Mouse (Mus musculus) liver, postnatal 0 days (tissue): Measurements from ENCODE around the gene Atoh1. TPM values are rescaled to one million over a fixed set of nuclear protein-coding genes. Genes with fewer than 3 reads are reported as not detected.

Experiments
- ATAC-seq: fragments of 200-750 bp; cut with Nextera tagmentation; 2 replicates; pipeline ENCODE4 v1.8.0; 2017; ENCODE audit warnings: mild to moderate bottlenecking, moderate library complexity
- DNase-seq: peaks from one replicate; pipeline ENCODE4 v3.0.0-alpha.2; 2016
- H3K27ac ChIP-seq: fragments of 300-500 bp; sonication (generic); 2 replicates; pipeline ENCODE4 v1.5.1; 2014; ENCODE audit warnings: antibody characterized with exemption, moderate library complexity, mild to moderate bottlenecking, low read depth
- H3K27me3 ChIP-seq: fragments of 300-500 bp; sonication (generic); 2 replicates; pipeline ENCODE4 v1.6.1; 2014; ENCODE audit warnings: low read length, control low read depth, mixed read lengths; ENCODE audit not compliant: insufficient read depth
- H3K36me3 ChIP-seq: fragments of 300-500 bp; sonication (generic); replicated peaks from 2 replicates; pipeline ENCODE4 v1.6.1; 2014; ENCODE audit warnings: mild to moderate bottlenecking, control low read depth, low read length, moderate library complexity, mixed read lengths; ENCODE audit not compliant: insufficient read depth
- H3K4me1 ChIP-seq: fragments of 300-500 bp; sonication (generic); 2 replicates; pipeline ENCODE4 v1.6.1; 2014; ENCODE audit warnings: antibody characterized with exemption, mild to moderate bottlenecking, control low read depth; ENCODE audit not compliant: insufficient read depth
- H3K4me2 ChIP-seq: fragments of 300-500 bp; sonication (generic); 2 replicates; pipeline ENCODE4 v1.6.1; 2014; ENCODE audit warnings: low read depth, mild to moderate bottlenecking, low read length, moderate library complexity, mixed read lengths
- H3K4me3 ChIP-seq: fragments of 300-500 bp; sonication (generic); 2 replicates; pipeline ENCODE4 v1.5.1; 2014; ENCODE audit warnings: low read depth, low read length
- H3K9ac ChIP-seq: fragments of 300-500 bp; sonication (generic); replicated peaks from 2 replicates; pipeline ENCODE4 v1.6.1; 2014; ENCODE audit warnings: mild to moderate bottlenecking, moderate library complexity
- H3K9me3 ChIP-seq: fragments of 300-500 bp; sonication (generic); 2 replicates; pipeline ENCODE4 v1.6.1; 2016; ENCODE audit warnings: mild to moderate bottlenecking, control low read depth, low read length, mixed read lengths
- CTCF ChIP-seq: sonication (generic); IDR thresholded peaks from 2 replicates; pipeline ENCODE4 v1.5.1; 2016; ENCODE audit warnings: antibody characterized with exemption, low read depth
- EP300 ChIP-seq: IDR thresholded peaks from 2 replicates; pipeline ENCODE4 v1.6.1; 2016; ENCODE audit warnings: antibody characterized with exemption, low read depth, mild to moderate bottlenecking
- WGBS: fragments of 180-500 bp; shearing (Covaris S2); extraction: QIAGEN DNeasy Blood & Tissue Kit; methylation state at CpG from one replicate; pipeline ENCODE4 v1.1.7; 2014; ENCODE audit not compliant: insufficient replicate concordance; 5-methylcytosine and 5-hydroxymethylcytosine counted together
- polyA plus RNA-seq: library from polyadenylated mRNA; unstranded; fragments of >200 nt; fragmentation: Nextera tagmentation; extraction: Ambion mirVana; gene quantifications from 2 replicates; pipeline ENCODE4 v1.2.1, GENCODE M21; 2015

Gene Atoh1
- polyA plus RNA-seq, 1 experiment from 2014 or later: not detected

DNA sequence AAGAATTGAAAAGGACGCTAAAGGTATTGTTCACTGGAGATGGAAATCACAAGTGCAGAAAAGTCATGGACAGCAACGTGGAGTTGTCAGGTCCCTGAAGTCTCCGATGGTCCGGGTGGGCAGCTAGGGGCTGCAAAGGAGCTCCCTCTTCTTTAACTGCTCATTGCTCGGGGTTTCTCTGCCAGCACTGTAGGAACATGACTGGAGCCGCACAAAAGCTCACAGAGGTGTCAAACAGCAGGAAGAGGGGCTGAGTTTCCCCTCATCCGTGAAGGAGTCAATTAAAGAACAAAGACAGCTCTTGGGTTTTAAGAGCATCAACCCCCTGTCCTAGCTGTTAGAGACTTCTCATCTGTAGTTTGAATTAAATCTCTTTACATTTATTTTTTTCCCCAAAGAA is 44.5 kb downstream of the Atoh1 start:
- DNase-seq (no peak), ATAC-seq (no peak)
- Histone ChIP-seq H3K4me1 (no peaks in the 10 kb centered on the region), H3K27me3 (no peaks in the 10 kb centered on the region), H3K9ac (no peak overlapping the region), H3K36me3 (no peaks in the 10 kb centered on the region), H3K4me2 (no peak overlapping the region), H3K27ac (no peak overlapping the region), H3K9me3 (no peaks in the 10 kb centered on the region), H3K4me3 (no peak overlapping the region)
- 31% methylated on average over 7 of the region's 7 CpGs for WGBS
- TF ChIP-seq CTCF (no peak), EP300 (no peak)
